Mouse (Mus musculus) adrenal gland, adult 8-10 months (tissue): ENCODE results near the gene Iqsec2. TPM values are rescaled to one million over a fixed set of nuclear protein-coding genes. Genes with fewer than 3 reads are reported as not detected.

Experiments
- total RNA-seq, 4 experiments: library from RNA; stranded (reverse); gene quantifications; 2 replicates each; pipeline ENCODE4 v1.2.4; 2022

Iqsec2 gene
- total RNA-seq, 4 experiments from 2014 or later: 31.6 to 64.3 (median 46.3) TPM

Other genes starting within 250 kb of the Iqsec2 start
- gene Hsd17b10, start 142.4 kb upstream of the Iqsec2 start, total RNA-seq: 100 to 1,000 TPM; 133 to 152 (median 147) TPM
- 1 to 10 TPM; 1.2 to 2.4 (median 1.5) TPM for gene Ribc1, start 128.0 kb upstream of the Iqsec2 start, total RNA-seq
- 10 to 100 TPM; 47.4 to 68.3 (median 61.7) TPM for gene Smc1a, start 127.8 kb upstream of the Iqsec2 start, total RNA-seq
- 10 to 100 TPM; 57.9 to 98.4 (median 77.3) TPM for gene Kdm5c, start 88.8 kb downstream of the Iqsec2 start, total RNA-seq
- gene Kantr, start 183.2 kb downstream of the Iqsec2 start, total RNA-seq: 10 to 100 TPM; 12.9 to 21.2 (median 18.2) TPM
- gene Tspyl2, start 198.2 kb downstream of the Iqsec2 start, total RNA-seq: 10 to 100 TPM; 43.6 to 97.6 (median 77.6) TPM
- 1 to 10 TPM; 1.2 to 4.1 (median 2.9) TPM for gene Gpr173, start 224.4 kb downstream of the Iqsec2 start, total RNA-seq